Mouse (Mus musculus) testis, adult 2 months (tissue): ENCODE measurements at regions not wholly inside any gene's neighbourhood (a gene's known extent, or its start where the extent isn't known, plus 50 kb on each side); places are given as distances from the start of the nearest gene placed in this dataset.
"Not testable (repeated sequence)": the region's sequence is repeated elsewhere in the genome, so short reads cannot be mapped to it uniquely, and the experiment has no call there.

Experiments used
- H3K27ac ChIP-seq: fragments of 200-500 bp; 2 replicates; pipeline ENCODE4 v1.5.1; 2012; ENCODE audit warnings: low read depth, low read length; ENCODE audit not compliant: control insufficient read depth, insufficient read depth
- H3K27me3 ChIP-seq: fragments of 200-500 bp; 2 replicates; pipeline ENCODE4 v1.6.1; 2012; ENCODE audit warnings: mild to moderate bottlenecking, low read length, moderate library complexity; ENCODE audit not compliant: control insufficient read depth, insufficient read depth
- H3K36me3 ChIP-seq: fragments of 200-500 bp; 2 replicates; pipeline ENCODE4 v1.6.1; 2012; ENCODE audit warnings: mild to moderate bottlenecking, low read length; ENCODE audit not compliant: control insufficient read depth, insufficient read depth
- H3K4me1 ChIP-seq: fragments of 200-500 bp; 2 replicates; pipeline ENCODE4 v1.6.1; 2012; ENCODE audit warnings: low read length; ENCODE audit not compliant: control insufficient read depth, insufficient read depth
- H3K4me3 ChIP-seq: fragments of 200-500 bp; 2 replicates; pipeline ENCODE4 v1.5.1; 2012; ENCODE audit warnings: low read depth, mild to moderate bottlenecking, low read length, moderate library complexity, mixed read lengths; ENCODE audit not compliant: control insufficient read depth
- CTCF ChIP-seq: fragments of 200-500 bp; IDR thresholded peaks from 2 replicates; pipeline ENCODE4 v1.5.1; 2012; ENCODE audit warnings: low read depth, mild to moderate bottlenecking, inconsistent platforms, low read length, moderate library complexity; ENCODE audit not compliant: control insufficient read depth, insufficient read depth, insufficient replicate concordance
- POLR2A ChIP-seq: fragments of 200-500 bp; IDR thresholded peaks from 2 replicates; pipeline ENCODE4 v1.6.1; 2012; ENCODE audit warnings: low read depth, mild to moderate bottlenecking, inconsistent platforms, low read length, moderate library complexity; ENCODE audit not compliant: control insufficient read depth

- no peak overlapping the region for H3K27ac ChIP-seq
Measured at GRCm38 (mm10) chr3:22006113-22006512, 70.3 kb upstream of the Tbl1xr1 start.

GRCm38 (mm10) chr3:22006651-22007050 is 69.8 kb upstream of the Tbl1xr1 start:
- H3K27ac ChIP-seq = no peak overlapping the region
- no peaks in the 10 kb centered on the region for H3K27me3 ChIP-seq
- H3K4me3 ChIP-seq = no peak overlapping the region
- no peaks in the 10 kb centered on the region for H3K36me3 ChIP-seq
- H3K4me1 ChIP-seq = no peaks in the 10 kb centered on the region
- no peak for TF ChIP-seq POLR2A

More at GRCm38 (mm10) chr3:22006113-22006512, 70.3 kb upstream of the Tbl1xr1 start:
- no peak overlapping the region for H3K4me3 ChIP-seq
- TF ChIP-seq CTCF (no peak), POLR2A (no peak)
- H3K4me1 ChIP-seq = no peaks in the 10 kb centered on the region
- H3K36me3 ChIP-seq = no peaks in the 10 kb centered on the region
- H3K27me3 ChIP-seq = no peaks in the 10 kb centered on the region

GRCm38 (mm10) chr3:22007736-22008135 is 68.7 kb upstream of the Tbl1xr1 start:
- H3K27ac ChIP-seq = no peak overlapping the region
- TF ChIP-seq CTCF = no peak
- no peak for TF ChIP-seq POLR2A
- no peaks in the 10 kb centered on the region for H3K36me3 ChIP-seq
- no peaks in the 10 kb centered on the region for H3K27me3 ChIP-seq
- H3K4me1 ChIP-seq = no peaks in the 10 kb centered on the region
- no peak overlapping the region for H3K4me3 ChIP-seq

- Histone ChIP-seq H3K4me3 (no peak overlapping the region), H3K4me1 (no peaks in the 10 kb centered on the region), H3K27me3 (no peaks in the 10 kb centered on the region), H3K27ac (no peak overlapping the region), H3K36me3 (no peaks in the 10 kb centered on the region)
- TF ChIP-seq CTCF (no peak), POLR2A (no peak)
Measured at GRCm38 (mm10) chr3:22008432-22008831, 68.0 kb upstream of the Tbl1xr1 start.

GRCm38 (mm10) chr3:22009898-22010699 is 66.4 kb upstream of the Tbl1xr1 start:
- Histone ChIP-seq H3K27ac (no peak overlapping the region), H3K36me3 (no peaks in the 10 kb centered on the region), H3K4me1 (no peaks in the 10 kb centered on the region), H3K4me3 (no peak overlapping the region), H3K27me3 (no peaks in the 10 kb centered on the region)
- TF ChIP-seq CTCF (no peak), POLR2A (no peak)

- not testable (repeated sequence) for H3K4me3 ChIP-seq, H3K27ac ChIP-seq, H3K36me3 ChIP-seq, H3K27me3 ChIP-seq, H3K4me1 ChIP-seq
Measured at GRCm38 (mm10) chr3:22010700-22010991, 65.8 kb upstream of the Tbl1xr1 start.

GRCm38 (mm10) chr3:22021360-22021935 is 55.0 kb upstream of the Tbl1xr1 start:
- Histone ChIP-seq H3K4me3 (no peak overlapping the region), H3K27me3 (no peaks in the 10 kb centered on the region), H3K36me3 (no peaks in the 10 kb centered on the region), H3K4me1 (no peaks in the 10 kb centered on the region), H3K27ac (no peak overlapping the region)
- TF ChIP-seq POLR2A = no peak
- no peak for TF ChIP-seq CTCF

GRCm38 (mm10) chr3:22022418-22022817 is 54.0 kb upstream of the Tbl1xr1 start:
- H3K4me1 ChIP-seq = no peaks in the 10 kb centered on the region
- H3K27ac ChIP-seq = no peak overlapping the region
- no peaks in the 10 kb centered on the region for H3K36me3 ChIP-seq
- no peaks in the 10 kb centered on the region for H3K27me3 ChIP-seq
- H3K4me3 ChIP-seq = no peak overlapping the region
- no peak for TF ChIP-seq POLR2A
- no peak for TF ChIP-seq CTCF
